Mouse (Mus musculus): ENCODE results near the gene Ccdc190.

DNA sequence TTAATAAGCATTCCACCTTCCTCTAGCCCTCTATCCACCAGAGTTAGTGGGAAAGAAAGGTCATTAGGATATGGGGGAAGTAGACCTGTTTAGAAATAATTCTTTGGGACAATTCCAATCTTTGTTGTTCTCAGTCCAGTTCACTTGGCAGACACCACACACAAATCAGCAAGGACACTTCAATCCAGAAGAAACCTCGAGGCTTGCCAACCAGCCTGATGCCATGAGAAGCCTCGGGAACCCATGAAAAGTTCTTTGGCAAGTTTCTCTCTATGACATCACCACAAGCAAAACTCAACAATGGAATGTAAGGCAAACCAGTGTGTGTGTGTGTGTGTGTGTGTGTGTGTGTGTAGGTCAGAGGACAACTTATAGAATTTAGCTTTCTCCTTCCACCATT, 3.9 kb upstream of the Ccdc190 start:
- TF ChIP-seq CTCF (IDR thresholded peaks at IDR 0.05; ENCODE audit: extremely low read depth, insufficient read length, insufficient replicate concordance, low read depth, low read length) = no peak
- TF ChIP-seq POLR2A (IDR thresholded peaks at IDR 0.05; ENCODE audit: low read depth, low read length) = no peak
